Mouse (Mus musculus) left cerebral cortex, adult 8-10 months (tissue): Measurements from ENCODE around the gene Cdk5r1. TPM values are rescaled to one million over a fixed set of nuclear protein-coding genes. Genes with fewer than 3 reads are reported as not detected.

Experiments
- DNase-seq, 2 experiments: peaks; one replicate each; pipeline ENCODE4 v3.0.0; 2022; ENCODE audit warnings: low spot score in 2 of 2
- total RNA-seq, 4 experiments: library from RNA; stranded (reverse); gene quantifications; 2 replicates each; pipeline ENCODE4 v1.2.4; 2022

Gene Cdk5r1
- total RNA-seq, 4 experiments from 2014 or later = 252 to 280 (median 262) TPM

DNA sequence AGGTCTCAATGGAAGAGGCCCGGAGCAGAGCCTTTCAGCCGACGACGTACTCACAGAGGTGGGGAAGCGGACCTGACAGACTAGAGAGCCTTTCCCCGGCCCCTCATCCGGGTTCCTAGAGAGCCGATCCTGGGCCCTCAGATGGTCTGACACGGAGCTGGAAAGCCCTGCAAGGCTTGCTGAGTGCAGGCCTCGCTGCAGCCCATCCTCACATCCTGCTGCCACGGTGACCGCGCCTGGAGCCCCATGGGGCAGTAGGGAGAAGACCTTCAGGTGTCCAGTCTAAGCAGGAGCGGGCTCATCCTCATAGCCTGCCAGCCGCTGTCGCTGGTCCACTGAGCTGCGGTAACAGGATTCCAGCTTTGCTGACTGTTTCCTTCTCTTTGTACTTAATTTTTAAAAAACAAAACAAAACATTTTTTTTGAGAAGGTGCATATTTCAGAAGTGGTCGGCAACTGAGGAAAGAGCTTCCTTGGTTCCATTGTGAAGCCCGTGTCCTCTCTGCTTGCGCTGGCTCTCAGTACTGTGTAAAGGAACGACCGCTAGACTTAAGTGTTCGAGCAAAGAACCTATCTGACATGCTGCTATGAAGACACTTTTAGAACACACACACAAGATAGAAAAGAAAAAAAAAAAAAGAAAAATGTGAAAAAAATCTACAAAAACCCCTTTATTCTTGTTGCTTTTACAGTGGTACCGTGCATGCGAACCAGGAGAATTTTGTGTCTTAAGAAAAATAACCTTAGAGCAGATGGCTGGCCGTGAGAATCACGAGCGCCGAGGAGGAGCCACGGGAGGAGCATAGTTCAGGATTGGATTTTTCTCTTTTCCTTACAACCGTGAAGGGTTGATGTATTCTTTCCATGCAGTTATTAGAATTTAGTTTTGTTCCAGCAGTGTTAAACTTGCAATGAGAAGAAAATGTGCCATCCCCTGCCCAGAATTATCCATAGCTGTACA, 3.4 kb downstream of the Cdk5r1 start:
- DNase-seq = no peak

- DNase-seq = no peak
These were observed 4.7 kb downstream of the Cdk5r1 start for GRCm38 (mm10) chr11:80481409-80482050.

DNA sequence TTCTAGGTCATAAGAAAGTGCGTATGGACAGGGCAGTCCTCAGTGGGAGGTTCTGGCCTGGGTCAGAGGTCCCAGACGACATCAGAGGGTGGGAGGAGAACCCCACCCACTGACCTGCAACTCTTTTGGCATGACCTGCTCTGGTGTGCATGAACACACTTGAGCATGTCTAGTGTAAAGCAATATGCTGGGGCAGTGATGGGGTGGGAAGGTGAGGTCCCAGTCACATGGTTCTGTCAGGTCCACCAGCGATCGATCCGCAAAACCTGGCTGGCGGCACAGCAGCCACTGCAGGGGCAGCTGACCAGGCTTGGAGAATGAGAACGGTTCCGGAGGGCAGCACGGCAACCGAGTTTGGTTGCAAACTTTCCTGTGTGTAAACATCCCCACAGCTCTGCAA, 5.5 kb downstream of the Cdk5r1 start:
- no peak for DNase-seq

GRCm38 (mm10) chr11:80482921-80483320, 6.1 kb downstream of the Cdk5r1 start:
- DNase-seq = peak in 1 of 2 experiments; percentile 46

DNA sequence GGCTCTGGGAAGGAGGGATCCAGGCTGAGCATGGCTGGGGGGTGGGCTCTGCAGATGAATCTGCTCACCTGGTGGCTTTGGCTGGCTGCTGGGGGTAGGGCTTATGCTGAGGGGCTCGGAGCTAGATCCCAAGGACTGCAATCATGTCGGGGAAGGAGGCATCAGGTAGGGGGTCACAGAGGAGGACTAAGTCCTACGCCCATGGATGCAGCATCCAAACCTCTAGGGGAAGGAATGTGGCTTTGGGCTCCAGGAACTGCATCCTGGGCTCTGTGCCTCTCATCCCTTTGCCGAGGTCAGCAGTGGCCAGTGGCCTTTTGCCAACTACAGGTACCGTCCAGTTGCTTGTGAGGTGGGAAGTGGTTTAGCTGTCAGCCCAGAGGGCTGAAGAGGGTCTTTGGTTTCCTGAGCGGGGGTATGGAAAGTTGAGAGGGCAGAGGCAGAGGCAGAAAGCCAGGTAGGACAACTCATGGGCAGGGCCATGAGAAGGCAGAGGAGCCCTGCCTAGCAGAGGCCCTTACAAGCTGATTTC, 6.8 kb downstream of the Cdk5r1 start:
- DNase-seq = peak in 1 of 2 experiments; percentile 24

DNA sequence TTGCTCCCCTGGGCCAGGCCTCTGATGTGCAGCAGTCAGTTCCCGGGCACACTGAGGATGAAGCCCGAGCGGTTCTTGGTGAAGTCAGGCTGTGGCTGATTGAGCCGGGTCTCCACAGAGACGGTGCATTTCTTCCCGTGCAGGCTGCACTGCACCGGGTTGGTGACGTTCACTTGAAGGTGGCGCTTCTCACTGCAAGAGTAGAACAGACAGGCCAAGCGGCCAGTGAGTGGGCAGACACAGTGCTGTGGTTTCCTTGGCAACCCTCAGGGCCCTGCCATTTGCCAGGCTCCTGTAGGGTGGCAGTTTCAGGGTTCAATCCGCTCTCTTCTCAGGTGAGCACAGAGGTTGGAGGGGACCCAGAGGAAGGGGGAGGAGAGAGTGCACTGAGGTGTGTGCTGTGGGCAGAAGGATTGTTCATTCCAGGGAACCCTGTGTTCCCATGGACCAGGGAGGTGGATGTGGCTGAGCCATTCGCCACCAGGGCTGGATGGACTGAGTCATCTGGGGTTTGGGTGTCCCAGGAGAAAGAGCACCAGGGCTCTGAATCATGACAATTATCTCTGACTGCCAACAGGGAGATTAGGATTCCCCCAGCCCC, 7.5 kb downstream of the Cdk5r1 start:
- DNase-seq = peak in 1 of 2 experiments; percentile 92

- DNase-seq = peak in 1 of 2 experiments; percentile 83
These were observed 8.3 kb downstream of the Cdk5r1 start for GRCm38 (mm10) chr11:80485120-80485551.

GRCm38 (mm10) chr11:80485622-80486206, 8.9 kb downstream of the Cdk5r1 start:
- DNase-seq = no peak

- peak in 1 of 2 experiments; percentile 81 for DNase-seq
These were observed 11.2 kb downstream of the Cdk5r1 start for GRCm38 (mm10) chr11:80487904-80488587.

DNA sequence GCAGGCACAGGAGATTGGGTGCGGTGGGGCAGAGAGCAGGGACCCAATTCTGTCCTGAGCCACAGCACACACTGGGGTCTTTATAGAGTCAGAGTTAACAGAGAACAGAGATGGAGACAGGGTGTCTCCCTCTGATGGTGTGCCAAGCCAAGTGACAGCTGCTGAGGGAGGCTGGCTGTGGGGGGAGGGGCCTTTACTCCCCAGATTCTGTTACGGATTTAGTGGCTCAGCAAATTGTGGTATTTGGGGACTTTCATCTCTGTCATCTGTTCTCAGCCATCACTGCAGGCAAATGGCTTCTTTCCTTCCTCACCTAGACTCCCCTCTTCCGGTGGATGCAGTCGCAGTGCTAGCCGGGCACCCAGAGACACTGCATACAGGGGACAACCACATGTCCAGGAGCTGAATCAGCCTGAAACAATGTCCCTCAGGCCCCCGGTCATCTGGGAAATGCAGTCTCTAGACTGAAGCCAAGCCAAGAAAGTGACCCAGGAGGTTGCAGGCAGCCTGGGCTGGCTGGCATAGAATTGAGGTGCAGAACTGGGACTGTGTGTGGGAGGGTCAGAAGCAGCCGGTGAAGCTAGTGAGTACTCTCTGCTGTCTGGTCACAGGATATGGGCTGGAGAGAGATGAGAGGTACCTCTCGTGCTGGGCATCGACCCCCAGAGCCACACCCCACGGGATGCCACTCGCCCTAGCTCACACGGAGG, 12.5 kb downstream of the Cdk5r1 start:
- no peak for DNase-seq

GRCm38 (mm10) chr11:80489882-80490196, 13.0 kb downstream of the Cdk5r1 start:
- DNase-seq = no peak

- no peak for DNase-seq
These were observed 14.0 kb downstream of the Cdk5r1 start for GRCm38 (mm10) chr11:80490831-80491230.

GRCm38 (mm10) chr11:80493186-80493585, 16.4 kb downstream of the Cdk5r1 start:
- DNase-seq = no peak

DNA sequence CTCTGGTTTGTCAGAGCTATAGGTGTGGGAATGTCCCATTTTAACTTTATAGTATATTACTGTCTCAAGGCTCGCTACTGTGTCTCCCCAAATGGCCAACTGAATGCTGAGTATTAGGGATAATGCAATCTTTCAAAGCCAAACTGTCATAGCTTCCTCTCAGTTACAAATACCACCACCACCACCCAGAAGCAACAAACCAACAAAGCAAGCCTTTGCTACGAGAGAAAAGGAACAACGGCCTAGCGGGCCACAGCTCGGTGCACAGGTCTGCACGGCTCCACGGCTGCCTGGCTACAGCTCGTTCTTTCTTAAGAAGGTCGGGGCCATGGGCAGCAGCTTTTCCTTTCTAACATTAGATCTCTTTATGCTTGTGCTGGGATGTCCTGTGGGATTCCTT, 18.0 kb downstream of the Cdk5r1 start:
- DNase-seq = no peak

DNA sequence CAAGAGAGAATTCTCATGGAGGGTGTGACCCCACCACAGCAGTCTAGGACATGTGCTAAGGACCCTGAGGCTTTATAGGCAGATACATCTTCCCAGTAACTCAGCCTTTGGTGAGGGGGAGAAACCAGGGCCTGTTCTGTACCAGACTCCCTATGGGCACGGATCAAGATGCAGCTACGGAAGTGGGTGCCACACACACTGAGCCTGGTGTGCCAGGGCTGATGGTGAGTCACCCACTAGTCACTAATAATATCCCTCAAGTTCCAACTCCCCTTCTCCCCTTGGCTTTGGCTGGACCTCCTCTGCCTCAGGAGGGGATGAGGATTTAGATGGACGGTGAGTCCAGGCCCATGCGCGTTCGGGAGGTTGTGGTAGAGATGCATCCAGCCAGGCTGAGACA, 19.1 kb downstream of the Cdk5r1 start:
- no peak for DNase-seq

DNA sequence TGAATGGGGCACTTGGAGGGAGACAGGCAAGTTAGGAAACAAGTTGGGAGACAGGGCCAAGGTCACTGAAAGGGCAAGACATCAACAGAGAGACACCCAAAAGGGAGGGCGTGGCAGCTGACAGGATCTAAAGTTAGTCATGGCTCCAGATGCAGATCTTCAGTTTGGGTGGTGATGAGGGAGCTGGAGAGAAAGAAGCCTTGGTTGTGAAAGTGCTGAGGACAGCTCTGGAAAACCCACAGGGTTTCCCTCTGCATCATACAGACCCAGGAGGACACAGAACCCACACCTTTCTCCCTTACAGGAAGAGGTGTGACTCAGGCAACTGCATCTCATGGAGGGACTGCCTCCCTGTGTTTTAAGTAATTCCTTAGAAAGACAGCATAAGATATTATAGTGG, 19.8 kb downstream of the Cdk5r1 start:
- DNase-seq = no peak

- DNase-seq = no peak
These were observed 20.5 kb downstream of the Cdk5r1 start for GRCm38 (mm10) chr11:80497225-80497919.

- DNase-seq = no peak
These were observed 21.7 kb downstream of the Cdk5r1 start for GRCm38 (mm10) chr11:80498328-80499070.

GRCm38 (mm10) chr11:80499550-80499952, 22.7 kb downstream of the Cdk5r1 start:
- DNase-seq = no peak
